Mouse (Mus musculus) bone marrow, adult 2 months (tissue): ENCODE measurements around the gene Epn3.

Experiments
- CTCF ChIP-seq: fragments of 200-500 bp; IDR thresholded peaks from 2 replicates; pipeline ENCODE4 v1.5.1; 2011; ENCODE audit warnings: low read length, control low read depth; ENCODE audit not compliant: control insufficient read depth, insufficient read depth
- POLR2A ChIP-seq: fragments of 200-500 bp; IDR thresholded peaks from 2 replicates; pipeline ENCODE4 v1.6.1; 2011; ENCODE audit warnings: low read depth, mild to moderate bottlenecking, control low read depth, low read length, borderline replicate concordance; ENCODE audit not compliant: control insufficient read depth

DNA sequence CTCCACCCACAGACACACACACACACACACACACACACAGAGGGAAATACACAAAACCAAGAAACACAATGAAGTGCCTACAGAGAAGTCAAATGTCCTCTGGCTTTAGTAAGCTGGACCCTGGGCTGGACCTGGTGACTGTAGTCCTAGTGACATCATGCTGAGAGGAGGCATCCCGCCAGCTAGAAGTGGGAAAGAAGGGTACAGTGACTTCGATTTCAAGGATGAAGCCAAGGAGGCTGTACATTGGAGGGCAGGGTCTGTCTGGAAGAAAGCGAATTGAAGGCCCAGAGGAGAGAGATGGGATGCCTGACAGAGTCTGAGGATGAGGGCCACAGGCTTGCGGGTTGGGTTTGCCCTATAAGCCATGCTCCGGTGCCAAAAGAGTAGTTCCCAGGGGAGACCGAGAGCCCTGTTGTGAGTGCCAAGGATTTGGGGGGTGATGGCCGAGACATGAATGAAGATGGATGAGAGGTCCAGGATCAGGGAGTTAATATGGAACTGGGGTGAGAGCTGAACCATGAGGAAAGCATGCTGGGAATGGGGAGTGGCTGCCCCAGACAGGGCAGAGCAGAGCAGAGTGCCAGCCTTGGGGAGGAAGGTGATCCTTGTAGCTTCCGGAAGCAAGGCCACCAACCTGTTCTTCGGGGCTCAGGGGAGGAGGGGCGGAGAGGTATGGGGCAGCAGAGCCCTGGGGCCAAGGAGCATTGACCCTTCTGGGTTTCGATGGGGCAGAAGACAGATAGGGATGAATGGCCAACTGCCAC lies 10.8 kb downstream of the Epn3 start:
- TF ChIP-seq CTCF (no peak), POLR2A (no peak)
